Mouse (Mus musculus): ENCODE data around the gene Zfand2b.

- TF ChIP-seq CTCF (IDR thresholded peaks at IDR 0.05; ENCODE audit: control insufficient read depth, insufficient read depth, insufficient replicate concordance, low read depth, low read length) = peak; percentile 47; the same call in 1 of the 2 replicates
- TF ChIP-seq POLR2A (IDR thresholded peaks at IDR 0.05; ENCODE audit: control insufficient read depth, low read depth, low read length) = peak; percentile 96
Observed at GRCm38 (mm10) chr1:75142301-75143261, 25.9 kb upstream of the Zfand2b start, which contains the start of the genes Cnppd1 and Retreg2.

Measured in testis, adult 2 months (tissue).